Mouse (Mus musculus) heart, adult 2 months (tissue): ENCODE measurements around the gene Olfr32. TPM values are rescaled to one million over a fixed set of nuclear protein-coding genes. Genes with fewer than 3 reads are reported as not detected.
"Not testable (repeated sequence)": the region's sequence is repeated elsewhere in the genome, so short reads cannot be mapped to it uniquely, and the experiment has no call there.

Experiments used
- DNase-seq, 2 experiments: peaks; one replicate each; pipeline ENCODE4 v3.0.0; 2021
- H3K27ac ChIP-seq: fragments of 200-600 bp; 2 replicates; pipeline ENCODE4 v1.8.1; 2022
- H3K27me3 ChIP-seq: fragments of 200-500 bp; 2 replicates; pipeline ENCODE4 v1.6.1; 2012; ENCODE audit warnings: mild to moderate bottlenecking, low read length, inconsistent platforms, mixed read lengths; ENCODE audit not compliant: control insufficient read depth, insufficient read depth
- H3K36me3 ChIP-seq: fragments of 200-500 bp; 2 replicates; pipeline ENCODE4 v1.6.1; 2012; ENCODE audit warnings: low read length, inconsistent platforms; ENCODE audit not compliant: control insufficient read depth, insufficient read depth
- H3K4me1 ChIP-seq: fragments of 200-500 bp; 2 replicates; pipeline ENCODE4 v1.6.1; 2011; ENCODE audit warnings: low read length; ENCODE audit not compliant: control insufficient read depth, insufficient read depth
- H3K4me3 ChIP-seq: fragments of 200-600 bp; 2 replicates; pipeline ENCODE4 v1.8.1; 2022
- H3K79me2 ChIP-seq: fragments of 200-500 bp; replicated peaks from 2 replicates; pipeline ENCODE4 v1.6.1; 2012; ENCODE audit warnings: mild to moderate bottlenecking, inconsistent platforms, low read length, moderate library complexity, mixed read lengths; ENCODE audit not compliant: control insufficient read depth, insufficient read depth
- H3K9ac ChIP-seq: fragments of 200-500 bp; 2 replicates; pipeline ENCODE4 v1.6.1; 2012; ENCODE audit warnings: low read depth, mild to moderate bottlenecking, control low read depth, inconsistent platforms, low read length, mixed read lengths
- CTCF ChIP-seq: fragments of 200-600 bp; IDR thresholded peaks from 2 replicates; pipeline ENCODE4 v1.8.1; 2022; ENCODE audit warnings: antibody characterized with exemption, mild to moderate bottlenecking, moderate library complexity
- EP300 ChIP-seq: fragments of 200-500 bp; IDR thresholded peaks from 2 replicates; pipeline ENCODE4 v1.6.1; 2011; ENCODE audit warnings: low read depth, low read length, control low read depth; ENCODE audit not compliant: insufficient read depth
- POLR2A ChIP-seq: fragments of 200-500 bp; IDR thresholded peaks from 2 replicates; pipeline ENCODE4 v1.6.1; 2011; ENCODE audit warnings: mild to moderate bottlenecking, low read depth, low read length, control low read depth; ENCODE audit not compliant: insufficient read depth
- WGBS: fragments of 180-500 bp; shearing (Covaris S2); methylation state at CpG from one replicate; pipeline ENCODE4 v1.1.7; 2018; 5-methylcytosine and 5-hydroxymethylcytosine counted together
- intact Hi-C: fragments of 180-260 bp; cut with DNase I; formaldehyde crosslinking; loops from one replicate; pipeline ENCODE4 v1.15.1; 2025
- long read RNA-seq: library from polyadenylated mRNA; stranded (forward); transcript quantifications from one replicate; pipeline ENCODE4 v2.0.0, GENCODE M21; 2021
- polyA plus RNA-seq: library from polyadenylated mRNA; depleted of rRNA; stranded (reverse); fragments of >200 nt; gene quantifications from 2 replicates; pipeline ENCODE4 v1.2.3, GENCODE M21; 2012; rRNA removed
- total RNA-seq, 2 experiments: library from RNA; stranded (reverse); gene quantifications; 2 replicates each; pipeline ENCODE4 v1.2.3; 2021

Gene Olfr32
- total RNA-seq, result not detected
- not detected in 2 replicates for polyA plus RNA-seq
- long read RNA-seq, result 0 reads

DNA sequence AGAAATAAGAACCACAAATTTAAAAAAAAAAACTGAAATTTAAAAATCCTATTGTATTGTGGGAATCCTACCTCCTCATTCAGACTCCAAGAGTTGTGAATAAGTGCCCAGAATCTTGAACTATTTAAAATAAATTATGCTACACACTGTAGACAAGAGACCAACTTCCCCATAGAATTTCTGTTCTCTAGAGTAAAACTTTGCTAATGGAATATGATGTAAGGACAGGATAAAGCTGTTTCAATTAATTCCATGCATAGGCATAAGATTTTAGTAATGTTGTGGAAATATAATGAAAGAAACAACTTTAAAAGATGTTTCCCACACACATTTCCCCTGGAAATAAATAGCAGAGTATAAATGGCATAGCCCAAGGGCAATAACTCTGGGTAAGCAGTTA, at the start of gene Olfr32:
Olfr32 (minus strand) TSS at position 101 of the 400 bp plus-strand sequence.
- Histone ChIP-seq H3K27me3 (no peaks in the 10 kb centered on the region), H3K27ac (no peak within 1 kb of the TSS), H3K9ac (no peak within 1 kb of the TSS), H3K36me3 (no peaks in the 10 kb centered on the region), H3K4me1 (no peaks in the 10 kb centered on the region), H3K4me3 (no peak within 1 kb of the TSS), H3K79me2 (no peaks in the 10 kb centered on the region)
- no peak for TF ChIP-seq CTCF
- no peak for TF ChIP-seq POLR2A
- no peak for TF ChIP-seq EP300
- no peak for DNase-seq
- intact Hi-C loops, result no loop called here

DNA sequence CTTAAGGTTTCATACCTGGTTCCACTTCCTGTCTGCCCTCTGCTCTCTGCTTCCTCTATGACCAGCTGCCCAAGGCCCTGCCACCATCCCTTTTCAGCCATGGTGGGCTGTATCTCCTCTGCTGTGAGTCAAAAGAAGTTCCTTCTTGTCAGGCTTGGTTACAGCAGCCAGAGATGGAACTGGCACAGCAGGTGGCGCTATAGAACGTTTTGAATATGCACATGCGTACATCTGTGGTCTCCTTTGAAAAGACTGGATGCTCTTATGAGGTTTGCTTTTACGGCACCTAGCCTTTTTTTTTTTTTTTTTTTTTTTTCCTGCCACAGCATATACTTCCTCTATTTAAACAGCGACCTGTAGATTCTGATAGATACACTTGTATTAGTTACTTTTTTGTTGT, 45.0 kb upstream of the Olfr32 start:
- H3K27ac ChIP-seq, intact Hi-C loops, H3K9ac ChIP-seq, H3K27me3 ChIP-seq, H3K36me3 ChIP-seq, H3K4me1 ChIP-seq, H3K4me3 ChIP-seq, DNase-seq, H3K79me2 ChIP-seq: not testable (repeated sequence)
- WGBS, result no CpG with 5 or more reads among the region's 5 CpGs

DNA sequence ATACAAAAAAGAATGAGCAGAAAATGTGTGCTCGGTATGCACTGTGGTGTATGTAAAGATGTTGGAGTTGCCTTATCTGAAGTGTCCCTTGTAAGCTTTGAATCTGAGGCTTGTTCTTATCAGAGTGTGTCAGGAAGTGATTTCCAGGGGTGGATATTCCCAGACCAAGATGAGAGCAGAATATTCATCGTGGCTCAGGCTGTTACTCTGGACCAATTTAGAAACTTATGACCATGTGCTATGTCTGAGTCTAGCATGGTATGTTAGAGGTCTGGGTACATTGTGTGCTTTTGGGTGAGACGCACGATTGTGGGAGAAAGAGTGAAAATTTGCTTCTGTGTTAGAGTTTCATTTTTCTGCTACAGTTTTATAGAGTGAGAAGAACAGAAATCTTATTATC, 44.0 kb upstream of the Olfr32 start:
- DNase-seq, H3K27me3 ChIP-seq, H3K9ac ChIP-seq, H3K79me2 ChIP-seq, H3K27ac ChIP-seq, H3K36me3 ChIP-seq, intact Hi-C loops, H3K4me1 ChIP-seq, H3K4me3 ChIP-seq: not testable (repeated sequence)
- no CpG with 5 or more reads among the region's 4 CpGs for WGBS

DNA sequence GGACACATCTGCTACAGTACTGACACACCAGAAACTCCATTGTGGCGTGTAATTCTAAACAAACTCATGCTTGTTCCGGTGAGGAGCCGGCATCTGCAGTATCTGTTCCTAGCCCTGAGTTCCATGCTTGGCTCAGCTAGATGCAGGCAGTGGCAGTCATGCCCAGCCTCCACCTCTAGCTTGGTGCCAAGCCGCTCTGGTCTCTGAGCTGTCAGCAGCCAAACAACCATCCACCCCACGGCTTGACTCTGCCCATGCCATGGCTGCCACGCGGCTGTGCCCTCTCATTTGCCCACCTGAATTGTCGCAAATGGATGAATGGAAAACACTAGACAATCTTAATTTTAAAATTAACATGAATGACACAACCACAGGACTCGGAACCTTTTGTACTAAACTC, 11.8 kb upstream of the Olfr32 start:
- intact Hi-C loops, result no loop called here
- Histone ChIP-seq H3K27ac (no peak overlapping the region), H3K4me1 (no peaks in the 10 kb centered on the region), H3K27me3 (no peaks in the 10 kb centered on the region), H3K79me2 (no peaks in the 10 kb centered on the region), H3K36me3 (no peaks in the 10 kb centered on the region), H3K9ac (no peak overlapping the region), H3K4me3 (no peak overlapping the region)
- TF ChIP-seq EP300 (no peak), CTCF (no peak), POLR2A (no peak)
- no peak for DNase-seq
- 83% methylated on average over 9 of the region's 9 CpGs for WGBS

DNA sequence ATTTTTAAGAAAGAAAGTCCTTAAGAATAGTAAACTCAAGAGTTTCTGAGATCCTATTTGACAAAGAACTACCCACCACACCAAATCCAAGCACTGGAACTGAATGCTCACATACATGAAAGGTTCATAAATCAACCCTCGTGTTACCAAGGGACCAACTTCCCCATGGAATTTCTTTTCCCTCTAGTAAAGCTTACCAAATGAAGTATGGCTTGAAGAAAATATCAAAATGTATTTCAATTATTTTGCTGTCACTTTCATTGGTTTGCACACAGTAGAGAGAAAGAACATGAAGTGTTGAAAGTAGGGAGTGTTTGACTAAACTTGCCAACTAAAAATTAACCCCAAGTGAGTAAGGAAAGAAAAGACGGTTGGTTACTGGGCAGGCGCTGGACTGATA, 10.9 kb upstream of the Olfr32 start, which contains the start of gene Olfr1270:
Olfr1270 (minus strand) TSS at position 101 of the 400 bp plus-strand sequence.
- no peaks in the 10 kb centered on the region for H3K79me2 ChIP-seq
- no peak within 1 kb of the TSS for H3K9ac ChIP-seq
- intact Hi-C loops, result no loop called here
- no peak for DNase-seq
- H3K36me3 ChIP-seq, result no peaks in the 10 kb centered on the region
- TF ChIP-seq EP300 (no peak), POLR2A (no peak), CTCF (no peak)
- no peak within 1 kb of the TSS for H3K4me3 ChIP-seq
- 71% methylated on average over 3 of the region's 3 CpGs for WGBS
- no peaks in the 10 kb centered on the region for H3K27me3 ChIP-seq
- no peaks in the 10 kb centered on the region for H3K4me1 ChIP-seq
- H3K27ac ChIP-seq, result no peak within 1 kb of the TSS

DNA sequence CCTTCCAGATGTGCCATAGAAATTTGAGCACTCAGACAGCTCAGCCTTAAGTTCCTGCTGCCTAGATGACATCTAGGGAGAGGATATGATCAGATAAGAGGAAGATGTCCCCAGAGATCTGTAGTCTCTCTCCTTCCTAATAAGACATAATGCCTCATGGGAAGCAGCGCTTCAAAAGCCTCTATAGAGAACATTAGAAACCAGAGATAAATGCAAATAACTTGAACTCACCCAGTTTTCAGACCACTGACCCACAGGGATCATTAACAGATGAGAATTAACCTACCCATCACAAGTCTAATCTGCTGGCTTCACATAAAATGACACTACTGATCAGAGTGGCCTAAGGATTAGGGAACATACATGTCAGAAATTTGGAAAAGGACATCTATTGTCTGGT, 20.8 kb downstream of the Olfr32 start, which contains the start of gene Olfr1269:
Olfr1269 (minus strand) TSS at position 101 of the 400 bp plus-strand sequence.
- no peaks in the 10 kb centered on the region for H3K36me3 ChIP-seq
- H3K9ac ChIP-seq, result no peak within 1 kb of the TSS
- WGBS, result 87% methylated on average over 1 of the region's 1 CpGs
- no peaks in the 10 kb centered on the region for H3K79me2 ChIP-seq
- no peak for DNase-seq
- intact Hi-C loops, result no loop called here
- TF ChIP-seq CTCF (no peak), POLR2A (no peak), EP300 (no peak)
- no peak within 1 kb of the TSS for H3K27ac ChIP-seq
- no peaks in the 10 kb centered on the region for H3K4me1 ChIP-seq
- H3K4me3 ChIP-seq, result no peak within 1 kb of the TSS
- no peaks in the 10 kb centered on the region for H3K27me3 ChIP-seq

Other genes starting within 250 kb of the Olfr32 start
- not detected for gene Olfr1258, start 215.0 kb downstream of the Olfr32 start, total RNA-seq
- gene Olfr1258, start 215.0 kb downstream of the Olfr32 start, polyA plus RNA-seq, result not detected in 2 replicates
- gene Olfr1259, start 193.6 kb downstream of the Olfr32 start, total RNA-seq, result not detected
- not detected in 2 replicates for gene Olfr1259, start 193.6 kb downstream of the Olfr32 start, polyA plus RNA-seq
- not detected for gene Olfr1260, start 168.0 kb downstream of the Olfr32 start, total RNA-seq
- not detected in 2 replicates for gene Olfr1260, start 168.0 kb downstream of the Olfr32 start, polyA plus RNA-seq
- gene Olfr1261, start 151.1 kb downstream of the Olfr32 start, total RNA-seq, result not detected
- gene Olfr1261, start 151.1 kb downstream of the Olfr32 start, polyA plus RNA-seq, result not detected in 2 replicates
- gene Olfr1262, start 142.2 kb downstream of the Olfr32 start, total RNA-seq, result not detected
- gene Olfr1262, start 142.2 kb downstream of the Olfr32 start, polyA plus RNA-seq, result not detected in 2 replicates
- gene Olfr1263, start 130.2 kb downstream of the Olfr32 start, total RNA-seq, result not detected
- gene Olfr1263, start 130.2 kb downstream of the Olfr32 start, polyA plus RNA-seq, result not detected in 2 replicates
- not detected for gene Olfr1264, start 116.7 kb downstream of the Olfr32 start, total RNA-seq
- not detected in 2 replicates for gene Olfr1264, start 116.7 kb downstream of the Olfr32 start, polyA plus RNA-seq
- not detected for gene Olfr1265, start 107.0 kb downstream of the Olfr32 start, total RNA-seq
- not detected in 2 replicates for gene Olfr1265, start 107.0 kb downstream of the Olfr32 start, polyA plus RNA-seq
- not detected for gene Olfr140, start 78.7 kb downstream of the Olfr32 start, total RNA-seq
- gene Olfr140, start 78.7 kb downstream of the Olfr32 start, polyA plus RNA-seq, result not detected in 2 replicates
- gene Olfr1269, start 20.9 kb downstream of the Olfr32 start, total RNA-seq, result not detected
- not detected in 2 replicates for gene Olfr1269, start 20.9 kb downstream of the Olfr32 start, polyA plus RNA-seq
- not detected for gene Olfr1270, start 10.8 kb upstream of the Olfr32 start, total RNA-seq
- gene Olfr1270, start 10.8 kb upstream of the Olfr32 start, polyA plus RNA-seq, result not detected in 2 replicates
- gene Olfr1506, start 82.2 kb upstream of the Olfr32 start, total RNA-seq, result not detected
- not detected in 2 replicates for gene Olfr1506, start 82.2 kb upstream of the Olfr32 start, polyA plus RNA-seq
- not detected for gene Olfr142, start 115.3 kb upstream of the Olfr32 start, total RNA-seq
- not detected in 2 replicates for gene Olfr142, start 115.3 kb upstream of the Olfr32 start, polyA plus RNA-seq
- gene Olfr1271, start 128.7 kb upstream of the Olfr32 start, total RNA-seq, result not detected
- gene Olfr1271, start 128.7 kb upstream of the Olfr32 start, polyA plus RNA-seq, result not detected in 2 replicates
- not detected for gene Olfr1272, start 150.5 kb upstream of the Olfr32 start, total RNA-seq
- gene Olfr1272, start 150.5 kb upstream of the Olfr32 start, polyA plus RNA-seq, result not detected in 2 replicates
- under 1 TPM in 1 of 2 experiments, not detected in 1; 0.16 TPM for gene Gm13769, start 179.9 kb upstream of the Olfr32 start, total RNA-seq
- not detected in 2 replicates for gene Gm13769, start 179.9 kb upstream of the Olfr32 start, polyA plus RNA-seq